Mouse (Mus musculus): ENCODE measurements at regions not wholly inside any gene's neighbourhood (a gene's known extent, or its start where the extent isn't known, plus 50 kb on each side); places are given as distances from the start of the nearest gene placed in this dataset.

GRCm38 (mm10) chr15:67732988-67733387 is 1232.3 kb upstream of the Lrrc6 start:
- peak; percentile 12 for DNase-seq
- 24% methylated on average over 1 of the region's 1 CpGs for WGBS (ENCODE audit: insufficient replicate concordance)

GRCm38 (mm10) chr15:67729492-67729891 is 1228.8 kb upstream of the Lrrc6 start:
- no peaks in the 10 kb centered on the region for H3K4me1 ChIP-seq (ENCODE audit: insufficient read depth)
- H3K4me3 ChIP-seq (ENCODE audit: low read depth, low read length), result no peak overlapping the region
- no peak overlapping the region for H3K9ac ChIP-seq (replicated peaks)
- no peaks in the 10 kb centered on the region for H3K36me3 ChIP-seq (replicated peaks; ENCODE audit: insufficient read depth, low read length)
- TF ChIP-seq CTCF (IDR thresholded peaks at IDR 0.05; ENCODE audit: low read depth), result no peak
- TF ChIP-seq EP300 (IDR thresholded peaks at IDR 0.05; ENCODE audit: low read depth), result no peak
- H3K27ac ChIP-seq (ENCODE audit: low read depth), result no peak overlapping the region
- H3K9me3 ChIP-seq (ENCODE audit: low read length), result no peaks in the 10 kb centered on the region
- WGBS (ENCODE audit: insufficient replicate concordance), result 83% methylated on average over 8 of the region's 8 CpGs
- H3K27me3 ChIP-seq (ENCODE audit: insufficient read depth, low read length), result no peaks in the 10 kb centered on the region
- ATAC-seq, result no peak
- no peak for DNase-seq
- no peak overlapping the region for H3K4me2 ChIP-seq (ENCODE audit: low read depth, low read length)

More at GRCm38 (mm10) chr15:67732988-67733387, 1232.3 kb upstream of the Lrrc6 start:
- Histone ChIP-seq H3K27ac (ENCODE audit: low read depth) (no peak overlapping the region), H3K4me1 (ENCODE audit: insufficient read depth) (no peaks in the 10 kb centered on the region), H3K36me3 (replicated peaks; ENCODE audit: insufficient read depth, low read length) (no peaks in the 10 kb centered on the region), H3K4me2 (ENCODE audit: low read depth, low read length) (no peak overlapping the region), H3K9me3 (ENCODE audit: low read length) (no peaks in the 10 kb centered on the region), H3K9ac (replicated peaks) (no peak overlapping the region), H3K27me3 (ENCODE audit: insufficient read depth, low read length) (no peaks in the 10 kb centered on the region), H3K4me3 (ENCODE audit: low read depth, low read length) (no peak overlapping the region)
- ATAC-seq, result no peak
- TF ChIP-seq CTCF (IDR thresholded peaks at IDR 0.05; ENCODE audit: low read depth), result no peak
- TF ChIP-seq EP300 (IDR thresholded peaks at IDR 0.05; ENCODE audit: low read depth), result no peak

- WGBS (ENCODE audit: insufficient replicate concordance), result 69% methylated on average over 5 of the region's 5 CpGs
- DNase-seq, result no peak
These were observed 1224.5 kb upstream of the Lrrc6 start for GRCm38 (mm10) chr15:67725239-67725638.

GRCm38 (mm10) chr15:67714203-67714602 is 1213.5 kb upstream of the Lrrc6 start:
- ATAC-seq (no peak), DNase-seq (no peak)
- TF ChIP-seq CTCF (IDR thresholded peaks at IDR 0.05; ENCODE audit: low read depth), result no peak
- TF ChIP-seq EP300 (IDR thresholded peaks at IDR 0.05; ENCODE audit: low read depth), result no peak
- WGBS (ENCODE audit: insufficient replicate concordance), result 65% methylated on average over 3 of the region's 3 CpGs
- H3K4me3 ChIP-seq (ENCODE audit: low read depth, low read length), result no peak overlapping the region
- H3K9ac ChIP-seq (replicated peaks), result no peak overlapping the region
- no peaks in the 10 kb centered on the region for H3K4me1 ChIP-seq (ENCODE audit: insufficient read depth)
- no peaks in the 10 kb centered on the region for H3K36me3 ChIP-seq (replicated peaks; ENCODE audit: insufficient read depth, low read length)
- H3K4me2 ChIP-seq (ENCODE audit: low read depth, low read length), result no peak overlapping the region
- no peaks in the 10 kb centered on the region for H3K9me3 ChIP-seq (ENCODE audit: low read length)
- H3K27me3 ChIP-seq (ENCODE audit: insufficient read depth, low read length), result no peaks in the 10 kb centered on the region
- H3K27ac ChIP-seq (ENCODE audit: low read depth), result no peak overlapping the region

More at GRCm38 (mm10) chr15:67725239-67725638, 1224.5 kb upstream of the Lrrc6 start:
- no peaks in the 10 kb centered on the region for H3K36me3 ChIP-seq (replicated peaks; ENCODE audit: insufficient read depth, low read length)
- no peak overlapping the region for H3K9ac ChIP-seq (replicated peaks)
- TF ChIP-seq EP300 (IDR thresholded peaks at IDR 0.05; ENCODE audit: low read depth) (no peak), CTCF (IDR thresholded peaks at IDR 0.05; ENCODE audit: low read depth) (no peak)
- H3K27me3 ChIP-seq (ENCODE audit: insufficient read depth, low read length), result no peaks in the 10 kb centered on the region
- no peak overlapping the region for H3K27ac ChIP-seq (ENCODE audit: low read depth)
- no peaks in the 10 kb centered on the region for H3K4me1 ChIP-seq (ENCODE audit: insufficient read depth)
- H3K4me3 ChIP-seq (ENCODE audit: low read depth, low read length), result no peak overlapping the region
- no peak overlapping the region for H3K4me2 ChIP-seq (ENCODE audit: low read depth, low read length)
- H3K9me3 ChIP-seq (ENCODE audit: low read length), result no peaks in the 10 kb centered on the region
- ATAC-seq, result no peak

- H3K9me3 ChIP-seq (ENCODE audit: low read length), result no peaks in the 10 kb centered on the region
- no peaks in the 10 kb centered on the region for H3K36me3 ChIP-seq (replicated peaks; ENCODE audit: insufficient read depth, low read length)
- H3K27ac ChIP-seq (ENCODE audit: low read depth), result no peak overlapping the region
- 42% methylated on average over 1 of the region's 1 CpGs for WGBS (ENCODE audit: insufficient replicate concordance)
- no peaks in the 10 kb centered on the region for H3K4me1 ChIP-seq (ENCODE audit: insufficient read depth)
- no peak overlapping the region for H3K9ac ChIP-seq (replicated peaks)
- ATAC-seq (no peak), DNase-seq (no peak)
- no peaks in the 10 kb centered on the region for H3K27me3 ChIP-seq (ENCODE audit: insufficient read depth, low read length)
- H3K4me2 ChIP-seq (ENCODE audit: low read depth, low read length), result no peak overlapping the region
- H3K4me3 ChIP-seq (ENCODE audit: low read depth, low read length), result no peak overlapping the region
- no peak for TF ChIP-seq CTCF (IDR thresholded peaks at IDR 0.05; ENCODE audit: low read depth)
- TF ChIP-seq EP300 (IDR thresholded peaks at IDR 0.05; ENCODE audit: low read depth), result no peak
These were observed 1185.4 kb upstream of the Lrrc6 start for GRCm38 (mm10) chr15:67686140-67686539.

- no peaks in the 10 kb centered on the region for H3K9me3 ChIP-seq (ENCODE audit: low read length)
- TF ChIP-seq CTCF (IDR thresholded peaks at IDR 0.05; ENCODE audit: low read depth) (no peak), EP300 (IDR thresholded peaks at IDR 0.05; ENCODE audit: low read depth) (no peak)
- H3K4me1 ChIP-seq (ENCODE audit: insufficient read depth), result no peaks in the 10 kb centered on the region
- no peaks in the 10 kb centered on the region for H3K27me3 ChIP-seq (ENCODE audit: insufficient read depth, low read length)
- ATAC-seq (no peak), DNase-seq (no peak)
- no peaks in the 10 kb centered on the region for H3K36me3 ChIP-seq (replicated peaks; ENCODE audit: insufficient read depth, low read length)
- H3K27ac ChIP-seq (ENCODE audit: low read depth), result no peak overlapping the region
- no peak overlapping the region for H3K4me2 ChIP-seq (ENCODE audit: low read depth, low read length)
- no peak overlapping the region for H3K9ac ChIP-seq (replicated peaks)
- no peak overlapping the region for H3K4me3 ChIP-seq (ENCODE audit: low read depth, low read length)
- WGBS (ENCODE audit: insufficient replicate concordance), result 91% methylated on average over 2 of the region's 2 CpGs
These were observed 1172.6 kb upstream of the Lrrc6 start for GRCm38 (mm10) chr15:67673276-67673675.

GRCm38 (mm10) chr15:67636155-67636554 is 1135.4 kb upstream of the Lrrc6 start:
- no peak for ATAC-seq
- DNase-seq, result no peak
- no peaks in the 10 kb centered on the region for H3K36me3 ChIP-seq (replicated peaks; ENCODE audit: insufficient read depth, low read length)
- H3K4me2 ChIP-seq (ENCODE audit: low read depth, low read length), result no peak overlapping the region
- no peaks in the 10 kb centered on the region for H3K9me3 ChIP-seq (ENCODE audit: low read length)
- 4% methylated on average over 1 of the region's 1 CpGs for WGBS (ENCODE audit: insufficient replicate concordance)
- no peak overlapping the region for H3K9ac ChIP-seq (replicated peaks)
- TF ChIP-seq EP300 (IDR thresholded peaks at IDR 0.05; ENCODE audit: low read depth) (no peak), CTCF (IDR thresholded peaks at IDR 0.05; ENCODE audit: low read depth) (no peak)
- H3K27ac ChIP-seq (ENCODE audit: low read depth), result no peak overlapping the region
- no peaks in the 10 kb centered on the region for H3K4me1 ChIP-seq (ENCODE audit: insufficient read depth)
- no peak overlapping the region for H3K4me3 ChIP-seq (ENCODE audit: low read depth, low read length)
- no peaks in the 10 kb centered on the region for H3K27me3 ChIP-seq (ENCODE audit: insufficient read depth, low read length)
